15 mouse cellular contexts compared by ENCODE assay signal in the genomic region with DNA sequence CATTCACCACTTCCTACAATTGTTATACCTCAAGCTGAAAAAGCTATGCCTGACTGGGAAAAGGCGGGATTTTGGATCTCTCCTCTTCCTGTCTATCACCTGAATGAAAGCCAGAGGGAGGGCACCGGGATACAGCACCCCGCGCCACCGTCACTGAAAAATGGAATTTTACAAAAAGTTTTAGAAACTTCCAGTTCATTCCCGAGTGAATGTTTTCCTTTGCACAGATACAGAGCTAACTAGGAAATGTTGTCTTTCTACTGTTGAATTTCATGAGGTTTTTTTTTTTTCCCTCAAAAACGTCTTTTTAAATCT.
DNase-seq lines count a peak whose midpoint lies in the region; ATAC-seq and TF ChIP-seq lines count a peak whose summit lies in the region.
"Had no signal": no experiment of that assay in that cellular context is flagged by ENCODE, and none has a peak within 500 bp of the region (broad histone marks: within the 10 kb centered on the region; RNA-seq: fewer than 3 reads in every experiment).

No protein-coding gene starts in this region.

- H3K36me3 ChIP-seq in heart, adult 2 months (ENCODE audit: control insufficient read depth, insufficient read depth, low read length) = no peaks in the 10 kb centered on the region; the same call in 1 of the 2 replicates
- H3K36me3 ChIP-seq in kidney, embryonic 15.5 days = no peaks in the 10 kb centered on the region
- no peaks in the 10 kb centered on the region for H3K36me3 ChIP-seq in neural tube, embryonic 11.5 days (ENCODE audit: control insufficient read depth, insufficient read depth, low read length)
- no peaks in the 10 kb centered on the region for H3K36me3 ChIP-seq in neural tube, embryonic 15.5 days
- H3K36me3 ChIP-seq: embryonic facial prominence, embryonic 13.5 days had no signal

- TF ChIP-seq CTCF in heart, adult 2 months (IDR thresholded peaks at IDR 0.05) = no peak; the same call in 1 of the 2 replicates

- ATAC-seq in kidney, embryonic 15.5 days (replicated peaks; ENCODE audit: low FRiP score) = no peak; the same call in 1 of the 2 replicates
- no peak for ATAC-seq in neural tube, embryonic 11.5 days (ENCODE audit: insufficient read depth, low FRiP score, low TSS enrichment)
- no peak for ATAC-seq in neural tube, embryonic 15.5 days (ENCODE audit: low FRiP score)
- ATAC-seq: forebrain, embryonic 14.5 days had no signal

- no peak overlapping the region for H3K9ac ChIP-seq in heart, adult 2 months (ENCODE audit: low read depth, low read length)
- no peak overlapping the region for H3K9ac ChIP-seq in kidney, embryonic 15.5 days
- H3K9ac ChIP-seq in neural tube, embryonic 11.5 days (ENCODE audit: low read length) = no peak overlapping the region
- no peak overlapping the region for H3K9ac ChIP-seq in neural tube, embryonic 15.5 days (replicated peaks)
- H3K9ac ChIP-seq: embryonic facial prominence, embryonic 13.5 days had no signal

- H3K4me3 ChIP-seq in heart, adult 2 months = peak overlapping the region; percentile 9; the same call in 1 of the 2 replicates
- 0 out of 2 replicates have a peak overlapping the region, but pooled peaks have one; percentile 13 for H3K4me3 ChIP-seq in kidney, embryonic 15.5 days (replicated peaks)
- no peak overlapping the region for H3K4me3 ChIP-seq in neural tube, embryonic 11.5 days (ENCODE audit: low read depth, low read length)
- H3K4me3 ChIP-seq in neural tube, embryonic 15.5 days (replicated peaks) = no peak overlapping the region
- H3K4me3 ChIP-seq: embryonic facial prominence, embryonic 13.5 days; layer of hippocampus, adult 2 months had no signal

- intact Hi-C loops in heart, adult 2 months (cut with DNase I) = loop anchor here (2.0 to 5.0 kb wide), 2 partner anchors 107 to 202 kb away; no protein-coding TSS in a partner anchor
- intact Hi-C loops in heart, postnatal 25 days (cut with DNase I) = loop anchor here (2.0 to 5.0 kb wide), 3 partner anchors 42 to 240 kb away; a partner anchor contains a TSS
- intact Hi-C loops in gastrocnemius, postnatal 14 days (cut with DNase I; ENCODE audit: low total_unique reads) = no loop called here

- DNase-seq in heart, adult 2 months = no peak
- DNase-seq in heart, postnatal 25 days (ENCODE audit: low spot score) = no peak
- no peak for DNase-seq in kidney, postnatal 4 days
- DNase-seq in neural tube, embryonic 11.5 days (ENCODE audit: low spot score) = peak; percentile 11
- no peak for DNase-seq in urinary bladder, postnatal 36 days (ENCODE audit: low spot score in 2 of 2)
- DNase-seq in gastrocnemius, postnatal 14 days = no peak
- DNase-seq: B cell, adult 2 months; right cerebral cortex, adult 18-20 months; thymus, adult 2 months had no signal

- no peaks in the 10 kb centered on the region for H3K9me3 ChIP-seq in kidney, embryonic 15.5 days (replicated peaks)
- H3K9me3 ChIP-seq in neural tube, embryonic 11.5 days (ENCODE audit: control insufficient read depth, low read length) = no peaks in the 10 kb centered on the region
- no peaks in the 10 kb centered on the region for H3K9me3 ChIP-seq in neural tube, embryonic 15.5 days (replicated peaks)
- H3K9me3 ChIP-seq: embryonic facial prominence, embryonic 13.5 days had no signal

- H3K4me1 ChIP-seq in heart, adult 2 months (ENCODE audit: control insufficient read depth, insufficient read depth, low read length) = peaks cover 2% of the 10 kb centered on the region; the same call in 1 of the 2 replicates
- peaks cover 15% of the 10 kb centered on the region for H3K4me1 ChIP-seq in kidney, embryonic 15.5 days
- no peaks in the 10 kb centered on the region for H3K4me1 ChIP-seq in neural tube, embryonic 11.5 days (ENCODE audit: control insufficient read depth, insufficient read depth, low read length)
- peaks cover 9% of the 10 kb centered on the region; the same call in 1 of the 2 replicates for H3K4me1 ChIP-seq in neural tube, embryonic 15.5 days

- no peak for TF ChIP-seq EP300 in heart, adult 2 months (IDR thresholded peaks at IDR 0.05; ENCODE audit: insufficient read depth, low read depth, low read length)

- TF ChIP-seq POLR2A in heart, adult 2 months (IDR thresholded peaks at IDR 0.05; ENCODE audit: insufficient read depth, low read depth, low read length) = no peak

- peak overlapping the region; percentile 46 for H3K4me2 ChIP-seq in kidney, embryonic 15.5 days
- no peak overlapping the region for H3K4me2 ChIP-seq in neural tube, embryonic 11.5 days (ENCODE audit: low read depth)
- no peak overlapping the region for H3K4me2 ChIP-seq in neural tube, embryonic 15.5 days
- H3K4me2 ChIP-seq: embryonic facial prominence, embryonic 13.5 days had no signal

- H3K27ac ChIP-seq in heart, adult 2 months = peak overlapping the region; percentile 82
- peak overlapping the region; percentile 85 for H3K27ac ChIP-seq in kidney, embryonic 15.5 days
- H3K27ac ChIP-seq in neural tube, embryonic 11.5 days (ENCODE audit: low read depth, low read length) = no peak overlapping the region
- H3K27ac ChIP-seq in neural tube, embryonic 15.5 days (replicated peaks) = no peak overlapping the region
- H3K27ac ChIP-seq: hindbrain, postnatal 0 days; layer of hippocampus, adult 2 months had no signal

- no peaks in the 10 kb centered on the region for H3K79me2 ChIP-seq in heart, adult 2 months (replicated peaks; ENCODE audit: control insufficient read depth, insufficient read depth, low read length)

- 49% methylated on average over 7 of the region's 7 CpGs for WGBS in heart, adult 2 months
- 71% methylated on average over 7 of the region's 7 CpGs for WGBS in kidney, embryonic 15.5 days
- 85% methylated on average over 7 of the region's 7 CpGs for WGBS in neural tube, embryonic 11.5 days
- WGBS in neural tube, embryonic 15.5 days = 87% methylated on average over 7 of the region's 7 CpGs

- no peaks in the 10 kb centered on the region for H3K27me3 ChIP-seq in heart, adult 2 months (ENCODE audit: control insufficient read depth, insufficient read depth, low read length)
- H3K27me3 ChIP-seq in kidney, embryonic 15.5 days = no peaks in the 10 kb centered on the region
- H3K27me3 ChIP-seq in neural tube, embryonic 11.5 days (ENCODE audit: control insufficient read depth, insufficient read depth, low read length) = no peaks in the 10 kb centered on the region
- H3K27me3 ChIP-seq in neural tube, embryonic 15.5 days (replicated peaks) = no peaks in the 10 kb centered on the region
- H3K27me3 ChIP-seq: embryonic facial prominence, embryonic 13.5 days had no signal

Comparison
In these comparisons a context has a peak if more than half of its experiments do, and no peak if none do; other contexts are left out.
1. H3K27ac ChIP-seq: peak in heart, adult 2 months (single experiment) and kidney, embryonic 15.5 days (single experiment); none in neural tube, embryonic 11.5 days (single experiment) and neural tube, embryonic 15.5 days (single experiment).
2. H3K4me3 ChIP-seq: peak in heart, adult 2 months (single experiment) and kidney, embryonic 15.5 days (single experiment); none in neural tube, embryonic 11.5 days (single experiment) and neural tube, embryonic 15.5 days (single experiment).